Mouse (Mus musculus) midbrain, embryonic 12.5 days (tissue): ENCODE measurements around the gene Krit1. TPM values are rescaled to one million over a fixed set of nuclear protein-coding genes. Genes with fewer than 3 reads are reported as not detected.
A peak's percentile ranks its signal among the peaks of the same experiment; 100 is the strongest.
"Not testable (repeated sequence)": the region's sequence is repeated elsewhere in the genome, so short reads cannot be mapped to it uniquely, and the experiment has no call there.

Source experiments
- ATAC-seq: fragments of 200-750 bp; cut with Nextera tagmentation; 2 replicates; pipeline ENCODE4 v1.8.0; 2017; ENCODE audit warnings: low read depth, moderate TSS enrichment, moderate library complexity; ENCODE audit not compliant: low FRiP score
- H3K27ac ChIP-seq: fragments of 300-500 bp; sonication (generic); replicated peaks from 2 replicates; pipeline ENCODE4 v1.5.1; 2016; ENCODE audit warnings: mild to moderate bottlenecking
- H3K27me3 ChIP-seq: fragments of 300-500 bp; sonication (generic); 2 replicates; pipeline ENCODE4 v1.6.1; 2016; ENCODE audit warnings: mild to moderate bottlenecking
- H3K36me3 ChIP-seq: fragments of 300-500 bp; sonication (generic); 2 replicates; pipeline ENCODE4 v1.6.1; 2016
- H3K4me1 ChIP-seq: fragments of 300-500 bp; sonication (generic); 2 replicates; pipeline ENCODE4 v1.6.1; 2016
- H3K4me2 ChIP-seq: fragments of 300-500 bp; sonication (generic); replicated peaks from 2 replicates; pipeline ENCODE4 v1.6.1; 2016; ENCODE audit warnings: mild to moderate bottlenecking, moderate library complexity
- H3K4me3 ChIP-seq: fragments of 300-500 bp; sonication (generic); 2 replicates; pipeline ENCODE4 v1.5.1; 2016; ENCODE audit warnings: mild to moderate bottlenecking
- H3K9ac ChIP-seq: fragments of 300-500 bp; sonication (generic); replicated peaks from 2 replicates; pipeline ENCODE4 v1.6.1; 2016; ENCODE audit warnings: mild to moderate bottlenecking, moderate library complexity
- H3K9me3 ChIP-seq: fragments of 300-500 bp; sonication (generic); 2 replicates; pipeline ENCODE4 v1.6.1; 2016; ENCODE audit warnings: mild to moderate bottlenecking
- WGBS: fragments of 180-500 bp; shearing (Covaris S2); methylation state at CpG from one replicate; pipeline ENCODE4 v1.1.7; 2016; 5-methylcytosine and 5-hydroxymethylcytosine counted together
- polyA plus RNA-seq: library from polyadenylated mRNA; unstranded; fragments of >200 nt; fragmentation: Nextera tagmentation; extraction: Ambion mirVana; gene quantifications from 2 replicates; pipeline ENCODE4 v1.2.1, GENCODE M21; 2016

Gene Krit1
- polyA plus RNA-seq, result 81.6 and 83.9 TPM in 2 replicates

DNA sequence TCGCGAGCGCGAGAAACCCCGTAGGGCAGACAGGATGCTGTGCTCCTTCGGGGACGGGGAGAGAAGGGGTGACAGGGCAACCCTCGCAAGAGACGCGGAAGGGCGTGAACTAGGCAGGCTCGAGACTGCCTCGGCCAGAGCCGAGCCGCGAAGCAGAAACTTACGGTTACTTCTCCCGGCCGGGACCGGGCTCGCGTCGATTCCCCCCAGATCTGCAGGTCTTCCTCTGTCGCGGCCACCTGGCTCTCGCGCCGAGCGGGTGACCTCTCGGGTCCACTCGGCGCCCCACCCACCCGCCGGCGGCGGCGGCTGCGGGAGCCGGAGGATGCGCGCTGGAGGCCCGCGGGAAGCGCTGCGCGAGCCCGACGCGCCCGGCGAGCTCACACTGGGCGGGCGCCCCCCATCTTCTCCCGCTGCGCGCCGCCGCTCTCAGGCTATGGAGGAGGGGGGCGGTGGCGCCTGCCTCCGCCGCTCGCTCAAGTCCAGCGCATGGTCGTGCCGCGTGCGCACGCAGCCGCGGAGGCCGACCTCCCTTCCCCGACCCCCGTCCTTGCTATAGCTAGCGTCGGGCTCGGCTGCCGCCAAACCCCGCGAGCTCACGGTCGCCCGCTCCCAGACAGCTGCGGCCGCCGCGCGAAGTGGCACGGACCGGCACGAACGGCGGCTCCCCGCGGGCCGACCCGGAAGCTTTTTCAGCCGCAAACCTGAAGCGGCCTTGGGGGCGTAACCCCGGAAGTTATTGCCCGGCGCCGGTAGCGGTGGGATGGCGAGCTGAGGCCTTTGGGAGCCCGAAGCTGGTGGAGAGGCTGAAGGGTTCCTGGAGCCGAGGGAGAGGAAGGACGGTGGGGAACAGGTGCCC, at the start of gene Krit1, which contains the start of gene Ankib1:
TSS of gene Krit1 (plus strand) at position 752 of the 859 bp plus-strand sequence.
TSS of gene Ankib1 (minus strand) at position 493 of the 859 bp plus-strand sequence.
- peaks cover 16% of the 10 kb centered on the region for H3K4me1 ChIP-seq
- H3K9me3 ChIP-seq, result no peaks in the 10 kb centered on the region
- under 1% methylated on average over 85 of the region's 109 CpGs for WGBS
- H3K4me2 ChIP-seq, result peak within 1 kb of the TSS; percentile 83
- H3K36me3 ChIP-seq, result no peaks in the 10 kb centered on the region
- H3K4me3 ChIP-seq, result peak within 1 kb of the TSS; percentile 92
- no peaks in the 10 kb centered on the region for H3K27me3 ChIP-seq
- H3K9ac ChIP-seq, result peak within 1 kb of the TSS; percentile 84
- peak; percentile 96 for ATAC-seq
- peak within 1 kb of the TSS; percentile 92 for H3K27ac ChIP-seq

DNA sequence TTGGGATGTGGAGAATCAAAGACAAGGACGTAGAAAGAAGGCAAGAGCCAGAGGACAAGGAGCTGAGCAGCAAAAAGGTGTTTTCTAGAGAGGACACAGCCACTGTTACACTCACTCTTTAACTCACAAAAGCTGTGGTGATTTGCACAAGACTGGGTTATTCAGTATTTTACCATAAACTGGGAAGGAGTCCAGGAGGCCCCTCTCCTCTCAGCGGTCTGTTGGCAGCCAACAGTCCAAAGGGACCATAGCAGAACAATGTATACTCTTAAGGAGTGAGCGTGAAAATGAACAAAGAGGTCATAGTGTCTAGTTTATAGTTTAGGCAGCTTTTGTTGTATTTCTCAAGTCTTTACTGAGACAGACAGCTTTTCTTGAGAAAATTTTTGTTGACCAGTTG, 31.5 kb upstream of the Krit1 start:
- Histone ChIP-seq H3K9me3 (no peaks in the 10 kb centered on the region), H3K4me2 (no peak overlapping the region), H3K27ac (no peak overlapping the region), H3K4me1 (no peaks in the 10 kb centered on the region), H3K9ac (no peak overlapping the region), H3K36me3 (0 out of 2 replicates have a peak, but pooled peaks cover 9% of the 10 kb centered on the region), H3K27me3 (no peaks in the 10 kb centered on the region), H3K4me3 (no peak overlapping the region)
- WGBS, result 68% methylated on average over 3 of the region's 3 CpGs
- ATAC-seq, result peak; percentile 34; the same call in 1 of the 2 replicates

DNA sequence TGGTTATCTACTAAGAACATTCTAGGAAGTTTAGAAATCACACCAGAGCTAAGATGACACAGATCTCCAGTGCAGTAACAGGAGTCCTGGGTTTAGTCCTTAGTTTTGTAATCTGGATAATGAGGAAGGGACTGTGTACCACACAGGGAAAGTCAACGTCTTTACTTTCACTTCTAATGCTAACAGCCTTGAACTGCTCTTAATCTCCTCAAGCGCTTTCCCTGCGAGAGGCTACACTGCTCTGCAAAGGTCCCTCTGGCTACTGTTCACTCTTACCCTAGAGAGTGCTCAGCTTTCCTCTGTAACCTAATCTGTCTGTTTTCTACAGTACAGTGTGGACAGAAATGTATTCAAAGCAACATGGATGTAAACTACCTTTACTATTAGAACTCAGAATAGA, 31.0 kb upstream of the Krit1 start:
- no peak for ATAC-seq
- Histone ChIP-seq H3K4me2 (no peak overlapping the region), H3K27me3 (no peaks in the 10 kb centered on the region), H3K4me3 (no peak overlapping the region), H3K9ac (no peak overlapping the region), H3K4me1 (no peaks in the 10 kb centered on the region), H3K36me3 (0 out of 2 replicates have a peak, but pooled peaks cover 4% of the 10 kb centered on the region), H3K9me3 (no peaks in the 10 kb centered on the region), H3K27ac (no peak overlapping the region)
- WGBS, result 63% methylated on average over 3 of the region's 3 CpGs

DNA sequence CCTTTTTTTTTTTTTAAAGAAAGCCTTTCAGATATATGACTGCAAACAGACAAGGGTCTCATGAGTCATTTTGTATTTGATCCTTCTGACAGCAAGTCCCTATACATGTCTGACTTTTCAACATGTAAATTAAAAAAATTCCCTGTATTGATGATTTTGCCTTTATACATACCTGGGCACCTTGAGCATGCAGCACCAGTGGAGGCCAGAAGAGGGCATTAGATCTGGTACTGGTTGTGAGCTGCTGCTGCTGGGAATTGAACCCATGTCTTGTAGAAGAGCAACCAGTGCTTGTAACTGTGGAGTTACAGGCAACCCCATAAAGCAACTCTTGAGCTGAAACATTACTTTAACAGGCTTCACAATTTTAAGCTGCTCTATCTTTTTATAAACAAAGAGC, 20.3 kb upstream of the Krit1 start:
- H3K27ac ChIP-seq, result no peak overlapping the region
- no peaks in the 10 kb centered on the region for H3K36me3 ChIP-seq
- no peaks in the 10 kb centered on the region for H3K4me1 ChIP-seq
- no peak overlapping the region for H3K9ac ChIP-seq
- no peak overlapping the region for H3K4me3 ChIP-seq
- ATAC-seq, result no peak
- H3K4me2 ChIP-seq, result no peak overlapping the region
- H3K27me3 ChIP-seq, result no peaks in the 10 kb centered on the region
- no peaks in the 10 kb centered on the region for H3K9me3 ChIP-seq

DNA sequence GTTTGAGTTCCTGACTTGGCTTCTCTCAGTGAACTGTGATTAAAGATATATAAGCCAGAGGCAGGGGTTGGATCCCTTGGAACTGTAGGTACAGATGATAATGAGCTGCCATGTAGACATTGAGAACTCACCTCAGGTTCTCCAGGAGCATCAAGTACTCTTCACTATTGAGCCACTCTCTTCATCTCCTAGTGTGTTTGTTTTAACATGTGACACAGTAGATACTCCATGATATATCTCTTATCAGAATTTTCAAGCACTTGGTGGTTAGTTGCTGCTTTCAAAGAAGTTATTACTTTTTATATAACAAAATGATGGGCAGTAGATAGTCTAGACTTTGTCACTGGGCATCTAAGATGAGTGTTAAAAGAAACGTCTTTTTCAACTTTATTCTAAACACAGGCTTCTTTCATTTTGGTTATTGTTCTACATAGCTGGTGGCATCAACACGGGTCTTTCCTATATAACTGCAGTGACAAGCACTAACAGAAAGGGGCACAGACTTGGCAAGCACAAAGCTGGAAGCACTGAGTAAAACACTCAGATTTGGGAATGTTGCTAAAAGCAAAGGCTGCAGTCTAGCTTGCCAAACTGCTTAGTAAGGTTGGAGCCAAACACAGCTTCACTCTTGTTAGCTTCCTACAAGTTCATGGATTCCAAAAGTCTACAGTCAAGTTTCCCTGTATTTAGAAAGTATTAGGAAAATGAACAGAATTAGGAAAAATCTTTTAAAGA, 18.9 kb upstream of the Krit1 start:
- Histone ChIP-seq H3K27me3 (no peaks in the 10 kb centered on the region), H3K27ac (no peak overlapping the region), H3K9me3 (no peaks in the 10 kb centered on the region), H3K4me3 (no peak overlapping the region), H3K36me3 (no peaks in the 10 kb centered on the region), H3K4me1 (no peaks in the 10 kb centered on the region), H3K4me2 (no peak overlapping the region), H3K9ac (no peak overlapping the region)
- no peak for ATAC-seq
- 93% methylated on average over 2 of the region's 2 CpGs for WGBS

DNA sequence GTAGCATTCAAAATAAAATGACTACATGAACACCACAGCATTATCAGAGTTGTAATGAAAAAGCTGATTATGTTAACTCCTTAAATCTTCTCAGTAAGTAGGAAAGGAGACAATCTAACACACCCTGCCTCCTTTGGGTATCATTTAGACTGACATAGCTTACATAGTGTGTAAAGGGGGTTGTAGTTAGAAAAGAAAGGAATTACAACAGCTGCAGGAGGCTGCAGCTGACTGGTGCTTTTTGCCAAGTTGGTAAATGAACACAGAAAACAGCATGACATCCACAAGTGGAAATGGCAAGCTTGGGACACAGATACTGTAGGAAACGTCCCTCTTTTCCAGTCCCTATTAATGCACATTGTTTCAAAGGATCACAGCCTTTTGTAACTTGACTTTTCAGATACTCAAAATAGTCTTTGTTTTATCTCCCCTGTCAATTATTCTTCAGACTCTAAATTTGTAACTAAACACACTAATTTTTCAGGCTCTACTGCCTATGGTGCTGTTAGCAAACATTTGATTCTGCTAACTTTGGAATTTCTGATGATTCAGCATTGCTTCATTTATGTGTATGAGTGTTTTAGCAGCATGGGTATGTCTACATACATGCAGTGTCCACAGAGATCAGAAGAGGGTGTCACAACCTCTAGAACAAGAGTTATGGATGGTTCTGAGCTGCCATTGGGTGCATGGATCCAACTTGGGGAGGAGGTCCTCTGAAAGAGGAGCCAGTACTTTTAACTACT, 18.1 kb upstream of the Krit1 start:
- Histone ChIP-seq H3K36me3 (no peaks in the 10 kb centered on the region), H3K27ac (no peak overlapping the region), H3K4me3 (no peak overlapping the region), H3K27me3 (no peaks in the 10 kb centered on the region), H3K9me3 (no peaks in the 10 kb centered on the region), H3K4me2 (no peak overlapping the region), H3K9ac (no peak overlapping the region), H3K4me1 (no peaks in the 10 kb centered on the region)
- 68% methylated on average over 1 of the region's 1 CpGs for WGBS
- ATAC-seq, result no peak

DNA sequence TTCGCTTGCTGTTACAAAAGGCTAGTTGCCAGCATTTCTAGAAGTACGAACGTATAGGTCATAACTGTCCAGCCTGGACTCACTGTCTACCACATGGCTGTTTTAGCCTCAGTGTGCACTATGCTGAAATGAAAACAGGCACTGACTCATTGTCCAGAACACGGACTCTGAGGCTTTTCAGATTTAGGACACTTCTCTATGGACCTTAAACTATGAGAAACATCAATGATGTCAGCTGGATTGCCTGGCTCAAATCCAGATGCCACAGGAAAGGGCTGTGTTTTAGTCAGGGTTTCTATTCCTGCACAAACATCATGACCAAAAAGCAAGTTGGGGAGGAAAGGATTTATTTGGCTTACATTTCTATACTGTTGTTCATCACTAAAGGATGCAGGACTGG, 15.4 kb upstream of the Krit1 start:
- no peaks in the 10 kb centered on the region for H3K36me3 ChIP-seq
- no peak overlapping the region for H3K4me3 ChIP-seq
- no peaks in the 10 kb centered on the region for H3K27me3 ChIP-seq
- no peak overlapping the region for H3K9ac ChIP-seq
- ATAC-seq, result no peak
- no peak overlapping the region for H3K27ac ChIP-seq
- H3K4me1 ChIP-seq, result no peaks in the 10 kb centered on the region
- no peak overlapping the region for H3K4me2 ChIP-seq
- H3K9me3 ChIP-seq, result no peaks in the 10 kb centered on the region
- 93% methylated on average over 4 of the region's 4 CpGs for WGBS

DNA sequence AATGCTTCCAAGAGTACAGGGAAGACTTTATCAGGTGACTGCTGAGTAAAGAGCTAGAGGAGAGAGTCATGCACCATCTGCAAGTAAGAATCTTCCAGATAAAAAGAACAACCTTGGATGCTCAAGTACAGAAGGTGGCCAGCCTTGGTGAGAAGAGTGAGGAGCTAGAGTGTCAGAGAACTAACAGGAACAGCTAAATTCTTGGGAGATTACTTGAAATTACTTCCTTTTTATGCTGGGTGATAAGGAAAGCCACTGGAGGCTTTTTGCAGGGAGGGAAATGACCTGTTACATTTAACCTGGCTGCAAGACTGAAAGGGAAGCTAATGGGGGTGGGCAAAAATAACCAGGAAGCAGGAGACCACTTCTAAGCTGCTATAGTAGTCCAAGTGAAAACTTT, 11.9 kb upstream of the Krit1 start:
- Histone ChIP-seq H3K9ac (no peak overlapping the region), H3K36me3 (no peaks in the 10 kb centered on the region), H3K27me3 (no peaks in the 10 kb centered on the region), H3K27ac (no peak overlapping the region), H3K4me3 (no peak overlapping the region), H3K9me3 (no peaks in the 10 kb centered on the region), H3K4me1 (no peaks in the 10 kb centered on the region), H3K4me2 (no peak overlapping the region)
- no peak for ATAC-seq

DNA sequence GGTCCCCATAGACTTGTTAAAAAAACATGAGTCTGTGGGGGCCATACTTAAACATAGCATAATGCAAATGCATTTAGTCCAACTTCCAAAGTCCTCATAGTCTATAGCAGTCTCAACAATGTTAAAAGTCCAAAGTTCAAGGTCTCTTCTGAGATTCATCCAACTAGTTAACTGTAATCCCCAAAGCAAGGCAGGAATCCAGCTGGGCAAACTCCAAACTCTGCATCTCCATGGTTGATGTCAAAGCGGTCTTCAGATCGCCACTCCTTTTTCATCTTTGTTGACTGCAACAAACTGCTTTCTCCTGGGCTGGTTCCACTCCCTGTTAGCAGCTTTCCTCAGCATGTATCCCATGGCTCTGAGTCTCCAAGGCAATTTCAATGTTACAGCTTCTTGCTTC, 5.9 kb upstream of the Krit1 start:
- H3K4me2 ChIP-seq, H3K4me3 ChIP-seq, H3K9ac ChIP-seq, H3K27ac ChIP-seq, H3K4me1 ChIP-seq, H3K27me3 ChIP-seq, H3K36me3 ChIP-seq, ATAC-seq, H3K9me3 ChIP-seq: not testable (repeated sequence)
- WGBS, result 95% methylated on average over 2 of the region's 2 CpGs

DNA sequence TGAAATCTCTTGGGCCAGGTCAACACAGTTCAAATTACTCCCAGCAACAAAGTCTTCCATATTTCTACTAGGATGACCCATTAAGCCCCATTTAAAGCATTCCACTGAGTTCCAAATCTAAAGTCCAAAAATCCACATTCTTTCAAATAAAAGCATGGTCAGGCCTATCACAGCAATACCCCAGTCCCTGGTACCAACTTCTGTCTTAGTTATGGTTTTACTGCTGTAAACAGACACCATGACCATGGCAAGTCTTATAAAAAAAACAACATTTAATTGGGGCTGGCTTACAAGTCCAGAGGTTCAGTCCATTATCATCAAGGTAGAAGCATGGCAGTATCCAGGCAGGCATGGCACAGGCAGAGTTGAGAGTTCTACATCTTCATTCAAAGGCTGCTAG, 4.3 kb upstream of the Krit1 start:
- H3K4me1 ChIP-seq, H3K36me3 ChIP-seq, H3K9me3 ChIP-seq, H3K27ac ChIP-seq, ATAC-seq, H3K4me3 ChIP-seq, H3K27me3 ChIP-seq, H3K9ac ChIP-seq, H3K4me2 ChIP-seq: not testable (repeated sequence)

DNA sequence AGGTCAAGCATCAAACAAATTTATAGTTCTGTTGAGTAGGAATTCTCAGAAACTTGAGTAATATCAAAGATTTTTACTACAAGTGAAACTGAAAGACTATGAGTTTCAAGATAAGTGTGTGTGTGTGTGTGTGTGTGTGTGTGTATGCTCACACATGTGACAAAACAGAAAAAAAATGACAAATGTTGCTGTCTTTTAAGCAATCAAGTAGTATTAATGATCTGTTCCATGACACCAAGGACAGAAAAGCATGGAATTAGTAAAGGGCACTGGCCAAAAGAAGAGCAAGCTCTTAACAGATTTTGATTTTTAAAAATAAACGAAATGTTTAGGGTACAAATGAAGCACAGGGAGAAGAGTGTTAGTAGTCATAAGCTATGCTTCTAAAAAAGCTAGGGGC, 2.9 kb upstream of the Krit1 start:
- WGBS, result 90% methylated on average over 1 of the region's 1 CpGs
- Histone ChIP-seq H3K9ac (no peak overlapping the region), H3K27ac (no peak overlapping the region), H3K4me2 (no peak overlapping the region), H3K4me3 (no peak overlapping the region), H3K9me3 (no peaks in the 10 kb centered on the region), H3K36me3 (no peaks in the 10 kb centered on the region), H3K27me3 (no peaks in the 10 kb centered on the region), H3K4me1 (peaks cover 16% of the 10 kb centered on the region)
- no peak for ATAC-seq

DNA sequence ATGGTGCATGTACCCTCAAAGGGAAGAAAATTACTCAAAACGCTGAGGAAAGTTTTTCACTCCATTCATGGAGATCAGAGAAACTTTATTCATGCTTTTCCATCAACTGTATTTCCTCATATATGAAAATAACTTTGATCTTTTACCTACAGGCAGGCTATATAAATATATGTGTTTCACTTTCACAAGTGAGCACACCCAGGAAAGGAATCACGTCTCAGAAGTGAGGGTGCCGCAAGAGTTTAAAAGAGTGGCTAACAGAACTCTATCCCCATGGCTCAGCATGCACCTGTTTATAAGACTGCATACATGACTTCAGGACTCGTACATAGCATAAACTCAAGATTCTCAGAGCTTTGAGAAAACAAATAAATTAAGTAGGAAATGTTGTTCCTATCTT, 2.1 kb upstream of the Krit1 start:
- WGBS, result 82% methylated on average over 4 of the region's 4 CpGs
- H3K9ac ChIP-seq, result no peak overlapping the region
- no peaks in the 10 kb centered on the region for H3K36me3 ChIP-seq
- H3K4me3 ChIP-seq, result no peak overlapping the region
- H3K4me1 ChIP-seq, result peaks cover 16% of the 10 kb centered on the region
- ATAC-seq, result no peak
- no peaks in the 10 kb centered on the region for H3K27me3 ChIP-seq
- H3K27ac ChIP-seq, result no peak overlapping the region
- no peaks in the 10 kb centered on the region for H3K9me3 ChIP-seq
- H3K4me2 ChIP-seq, result peak overlapping the region; percentile 35
